Mouse (Mus musculus): ENCODE measurements around the gene Gm2174. TPM values are rescaled to one million over a fixed set of nuclear protein-coding genes. Genes with fewer than 3 reads are reported as not detected.
A peak's percentile ranks its signal among the peaks of the same experiment; 100 is the strongest.

The Gm2174 gene
- polyA plus RNA-seq, 1 experiment from 2014 or later: 1.3 TPM

DNA sequence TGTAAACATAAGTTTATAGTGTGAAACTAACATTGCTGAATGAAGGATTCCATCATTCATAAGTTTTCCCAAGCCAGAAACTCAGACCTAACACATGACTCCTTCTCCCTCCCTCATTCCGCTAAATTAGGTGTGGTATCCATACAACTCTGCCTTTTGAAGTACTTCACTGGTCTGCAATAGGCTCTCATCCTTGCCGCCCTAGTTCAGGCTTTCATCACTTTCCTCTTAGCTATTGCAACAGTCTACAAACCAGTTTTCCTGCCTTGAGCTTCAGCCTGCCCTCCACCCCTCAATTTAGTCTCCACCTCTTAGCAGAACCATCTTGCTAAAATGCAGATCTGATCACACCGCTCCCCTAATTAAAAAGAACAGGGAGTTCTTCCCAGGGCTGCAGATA is 29.8 kb downstream of the Gm2174 start:
- Histone ChIP-seq H3K4me2 (replicated peaks; ENCODE audit: low read depth) (no peak overlapping the region), H3K9me3 (ENCODE audit: control insufficient read depth, low read length) (no peaks in the 10 kb centered on the region), H3K9ac (ENCODE audit: low read length) (no peak overlapping the region), H3K27ac (replicated peaks) (no peak overlapping the region), H3K36me3 (ENCODE audit: control insufficient read depth, insufficient read depth, low read length) (no peaks in the 10 kb centered on the region), H3K27me3 (ENCODE audit: control insufficient read depth, insufficient read depth, low read length) (no peaks in the 10 kb centered on the region), H3K4me3 (ENCODE audit: low read depth, low read length) (no peak overlapping the region), H3K4me1 (replicated peaks; ENCODE audit: control insufficient read depth, insufficient read depth) (no peaks in the 10 kb centered on the region)
- ATAC-seq (ENCODE audit: low FRiP score, low TSS enrichment) (no peak), DNase-seq (ENCODE audit: low spot score) (no peak)
- TF ChIP-seq CTCF (IDR thresholded peaks at IDR 0.05; ENCODE audit: low read depth) (no peak), EP300 (optimal IDR thresholded peaks at IDR 0.05) (no peak)
- WGBS: 82% methylated on average over 3 of the region's 3 CpGs

DNA sequence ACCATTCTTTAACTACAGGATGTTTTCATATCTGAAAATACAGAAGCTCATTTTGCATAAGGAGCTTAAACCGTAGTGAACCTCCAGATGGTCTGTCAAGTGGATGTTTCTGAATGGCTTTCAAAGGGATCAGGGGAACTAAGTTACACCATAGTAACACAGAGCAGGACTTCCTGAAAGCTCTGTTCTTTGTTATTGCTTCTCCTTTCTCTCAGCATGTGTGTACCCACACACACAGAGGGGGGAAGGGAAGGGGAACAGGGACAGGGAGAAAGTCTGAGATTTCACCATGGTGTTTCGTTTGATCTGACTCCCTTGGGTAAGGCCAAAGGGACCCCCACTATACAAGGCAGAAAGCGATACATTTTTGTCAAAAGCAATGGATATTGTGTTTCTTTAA is 34.1 kb downstream of the Gm2174 start:
- WGBS: 68% methylated on average over 3 of the region's 3 CpGs
- no peak for TF ChIP-seq EP300 (optimal IDR thresholded peaks at IDR 0.05)
- no peak for TF ChIP-seq CTCF (IDR thresholded peaks at IDR 0.05; ENCODE audit: low read depth)

GRCm38 (mm10) chrX:56489758-56490157 is 42.0 kb downstream of the Gm2174 start:
- H3K27me3 ChIP-seq (ENCODE audit: control insufficient read depth, insufficient read depth, low read length): no peaks in the 10 kb centered on the region
- no peaks in the 10 kb centered on the region for H3K9me3 ChIP-seq (ENCODE audit: control insufficient read depth, low read length)
- H3K4me2 ChIP-seq (replicated peaks; ENCODE audit: low read depth): no peak overlapping the region
- no peaks in the 10 kb centered on the region for H3K36me3 ChIP-seq (ENCODE audit: control insufficient read depth, insufficient read depth, low read length)
- H3K4me3 ChIP-seq (ENCODE audit: low read depth, low read length): no peak overlapping the region
- no peak overlapping the region for H3K27ac ChIP-seq (replicated peaks)
- no peak overlapping the region for H3K9ac ChIP-seq (ENCODE audit: low read length)
- DNase-seq (ENCODE audit: low spot score) (peak; percentile 61), ATAC-seq (ENCODE audit: low FRiP score, low TSS enrichment) (no peak)
- H3K4me1 ChIP-seq (replicated peaks; ENCODE audit: control insufficient read depth, insufficient read depth): no peaks in the 10 kb centered on the region
- TF ChIP-seq EP300 (optimal IDR thresholded peaks at IDR 0.05) (no peak), CTCF (IDR thresholded peaks at IDR 0.05; ENCODE audit: low read depth) (peak; percentile 85)
- WGBS: 27% methylated on average over 1 of the region's 1 CpGs

More for the DNA sequence above, 34.1 kb downstream of the Gm2174 start:
- no peak for ATAC-seq (ENCODE audit: low FRiP score, low TSS enrichment)
- Histone ChIP-seq H3K9me3 (ENCODE audit: control insufficient read depth, low read length) (no peaks in the 10 kb centered on the region), H3K9ac (ENCODE audit: low read length) (no peak overlapping the region), H3K4me2 (replicated peaks; ENCODE audit: low read depth) (no peak overlapping the region), H3K27ac (replicated peaks) (no peak overlapping the region), H3K27me3 (ENCODE audit: control insufficient read depth, insufficient read depth, low read length) (no peaks in the 10 kb centered on the region), H3K36me3 (ENCODE audit: control insufficient read depth, insufficient read depth, low read length) (no peaks in the 10 kb centered on the region), H3K4me1 (replicated peaks; ENCODE audit: control insufficient read depth, insufficient read depth) (no peaks in the 10 kb centered on the region), H3K4me3 (ENCODE audit: low read depth, low read length) (no peak overlapping the region)
- DNase-seq (ENCODE audit: low spot score): no peak

DNA sequence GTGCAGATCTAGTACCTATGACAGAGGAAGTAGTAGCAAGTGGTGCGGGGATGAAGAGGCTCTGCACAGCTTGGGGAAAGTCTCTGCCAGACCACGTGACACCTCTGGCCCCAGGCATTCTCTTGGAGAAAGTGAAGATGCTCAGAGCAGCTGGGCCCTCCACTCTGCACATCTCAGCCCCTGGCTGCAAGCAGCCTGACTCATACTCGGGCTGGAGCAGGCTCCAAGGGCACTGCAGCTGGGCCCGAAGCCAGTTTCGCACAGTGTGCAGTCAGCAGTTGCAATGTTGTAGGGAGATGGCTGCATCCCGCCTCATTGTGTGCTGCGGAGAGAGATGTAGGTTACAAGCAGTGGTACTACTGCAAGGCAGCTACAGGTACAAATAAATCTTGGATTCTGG is 49.5 kb downstream of the Gm2174 start:
- ATAC-seq (ENCODE audit: low FRiP score, low TSS enrichment) (no peak), DNase-seq (ENCODE audit: low spot score) (no peak)
- no peaks in the 10 kb centered on the region for H3K27me3 ChIP-seq (ENCODE audit: control insufficient read depth, insufficient read depth, low read length)
- H3K4me2 ChIP-seq (replicated peaks; ENCODE audit: low read depth): no peak overlapping the region
- H3K36me3 ChIP-seq (ENCODE audit: control insufficient read depth, insufficient read depth, low read length): no peaks in the 10 kb centered on the region
- H3K9me3 ChIP-seq (ENCODE audit: control insufficient read depth, low read length): no peaks in the 10 kb centered on the region
- no peak overlapping the region for H3K9ac ChIP-seq (ENCODE audit: low read length)
- no peak overlapping the region for H3K27ac ChIP-seq (replicated peaks)
- whole genome bisulfite sequencing: 83% methylated on average over 7 of the region's 7 CpGs
- H3K4me3 ChIP-seq (ENCODE audit: low read depth, low read length): no peak overlapping the region
- TF ChIP-seq EP300 (optimal IDR thresholded peaks at IDR 0.05) (no peak), CTCF (IDR thresholded peaks at IDR 0.05; ENCODE audit: low read depth) (no peak)
- H3K4me1 ChIP-seq (replicated peaks; ENCODE audit: control insufficient read depth, insufficient read depth): no peaks in the 10 kb centered on the region

Other genes starting within 250 kb of the Gm2174 start
- gene Gm773, start 235.1 kb upstream of the Gm2174 start, polyA plus RNA-seq (2015; fragmentation: Nextera tagmentation; extraction: Ambion mirVana): not detected in 2 replicates
- gene Zfp449, start 101.6 kb upstream of the Gm2174 start, polyA plus RNA-seq (2015; fragmentation: Nextera tagmentation; extraction: Ambion mirVana): 2.1 and 2.3 TPM in 2 replicates
- 2.1 and 2.5 TPM in 2 replicates for gene Smim10l2a, start 73.4 kb upstream of the Gm2174 start, polyA plus RNA-seq (2015; fragmentation: Nextera tagmentation; extraction: Ambion mirVana)
- gene Ints6l, start 6.9 kb downstream of the Gm2174 start, polyA plus RNA-seq (2015; fragmentation: Nextera tagmentation; extraction: Ambion mirVana): 14.8 and 17.6 TPM in 2 replicates
- gene Gm10477, start 76.8 kb downstream of the Gm2174 start, polyA plus RNA-seq (2015; fragmentation: Nextera tagmentation; extraction: Ambion mirVana): not detected in 2 replicates
- gene Gm648, start 101.6 kb downstream of the Gm2174 start, polyA plus RNA-seq (2015; fragmentation: Nextera tagmentation; extraction: Ambion mirVana): not detected in 2 replicates
- 13.0 TPM in 2 replicates for gene Mmgt1, start 150.1 kb downstream of the Gm2174 start, polyA plus RNA-seq (2015; fragmentation: Nextera tagmentation; extraction: Ambion mirVana)
- gene Slc9a6, start 161.8 kb downstream of the Gm2174 start, polyA plus RNA-seq (2015; fragmentation: Nextera tagmentation; extraction: Ambion mirVana): 16.1 and 17.4 TPM in 2 replicates

Data from stomach, postnatal 0 days (tissue).